18 mouse cellular contexts compared by ENCODE assay signal in genomic region chr5:107496047-107496446, GRCm38 (mm10). TPM values are rescaled to one million over a fixed set of nuclear protein-coding genes. Genes with fewer than 3 reads are reported as not detected.
DNase-seq lines count a peak whose midpoint lies in the region; ATAC-seq and TF ChIP-seq lines count a peak whose summit lies in the region.
"Had no signal": no experiment of that assay in that cellular context is flagged by ENCODE, and none has a peak within 500 bp of the region (broad histone marks: within the 10 kb centered on the region; RNA-seq: fewer than 3 reads in every experiment).

No protein-coding gene starts in this region.

- peak; percentile 96 for DNase-seq in brain, adult 2 months (ENCODE audit: low read depth, low spot score)
- peak; percentile 78 for DNase-seq in cerebellum, adult 11 months
- peak; percentile 72 to 85 for DNase-seq in cerebellum, postnatal 14 days
- no peak for DNase-seq in lung, postnatal 25 days (ENCODE audit: low spot score)
- DNase-seq in lung, postnatal 4 days, result no peak
- DNase-seq in lung, adult 2 months, result no peak
- DNase-seq: adrenal gland, postnatal 36 days; gastrocnemius, postnatal 10 days; heart, adult 2 months; heart, postnatal 10 days; kidney, adult 8-10 months; kidney, postnatal 36 days; liver; liver, postnatal 0 days; lung, postnatal 36 days had no signal

- H3K4me2 ChIP-seq in intestine, embryonic 16.5 days (ENCODE audit: low read depth, low read length), result no peak overlapping the region
- no peak overlapping the region for H3K4me2 ChIP-seq in intestine, postnatal 0 days (replicated peaks; ENCODE audit: low read depth)
- H3K4me2 ChIP-seq: neural tube, embryonic 12.5 days had no signal

- peaks cover 3% of the 10 kb centered on the region; the same call in 1 of the 2 replicates for H3K36me3 ChIP-seq in intestine, embryonic 16.5 days (ENCODE audit: control insufficient read depth, insufficient read depth, low read length)
- H3K36me3 ChIP-seq in intestine, postnatal 0 days (ENCODE audit: control insufficient read depth, insufficient read depth), result no peaks in the 10 kb centered on the region; the same call in 1 of the 2 replicates
- H3K36me3 ChIP-seq: neural tube, embryonic 12.5 days had no signal

- no peak overlapping the region for H3K9ac ChIP-seq in intestine, embryonic 16.5 days (ENCODE audit: low read depth, low read length)
- H3K9ac ChIP-seq in intestine, postnatal 0 days (ENCODE audit: low read depth, low read length), result no peak overlapping the region
- H3K9ac ChIP-seq: liver, postnatal 0 days; neural tube, embryonic 12.5 days had no signal

- H3K4me3 ChIP-seq in intestine, embryonic 16.5 days (ENCODE audit: low read length), result no peak overlapping the region
- H3K4me3 ChIP-seq in intestine, postnatal 0 days (ENCODE audit: low read depth, low read length), result no peak overlapping the region
- no peak overlapping the region for H3K4me3 ChIP-seq in lung, adult 2 months (replicated peaks; ENCODE audit: extremely low read depth, low read depth, low read length)
- H3K4me3 ChIP-seq: heart, adult 2 months; neural tube, embryonic 12.5 days had no signal

- ATAC-seq in intestine, embryonic 16.5 days, result peak; percentile 60; the same call in 1 of the 2 replicates
- ATAC-seq in intestine, postnatal 0 days, result no peak
- ATAC-seq: liver, postnatal 0 days had no signal

- WGBS in intestine, embryonic 16.5 days, result 81% methylated on average over 2 of the region's 2 CpGs
- WGBS in intestine, postnatal 0 days, result 81% methylated on average over 2 of the region's 2 CpGs
- 89% methylated on average over 2 of the region's 2 CpGs for WGBS in lung, adult 2 months

- H3K27me3 ChIP-seq in intestine, embryonic 16.5 days (replicated peaks; ENCODE audit: control insufficient read depth, insufficient read depth, low read length), result no peaks in the 10 kb centered on the region
- H3K27me3 ChIP-seq in intestine, postnatal 0 days (replicated peaks; ENCODE audit: control insufficient read depth, insufficient read depth, low read length), result no peaks in the 10 kb centered on the region
- H3K27me3 ChIP-seq: neural tube, embryonic 12.5 days had no signal

- H3K9me3 ChIP-seq in intestine, embryonic 16.5 days (ENCODE audit: control insufficient read depth, low read length), result no peaks in the 10 kb centered on the region
- H3K9me3 ChIP-seq in intestine, postnatal 0 days (ENCODE audit: control insufficient read depth), result no peaks in the 10 kb centered on the region
- H3K9me3 ChIP-seq: neural tube, embryonic 12.5 days had no signal

- no peak for TF ChIP-seq CTCF in intestine, postnatal 0 days (IDR thresholded peaks at IDR 0.05; ENCODE audit: low read depth)
- TF ChIP-seq CTCF in lung, adult 2 months (IDR thresholded peaks at IDR 0.05; ENCODE audit: insufficient read depth, low read length), result no peak

- H3K27ac ChIP-seq in intestine, embryonic 16.5 days (ENCODE audit: low read length), result no peak overlapping the region
- H3K27ac ChIP-seq in intestine, postnatal 0 days (ENCODE audit: low read depth, low read length), result no peak overlapping the region
- H3K27ac ChIP-seq: heart, adult 2 months; neural tube, embryonic 12.5 days had no signal

- TF ChIP-seq POLR2A in lung, adult 2 months (IDR thresholded peaks at IDR 0.05; ENCODE audit: borderline replicate concordance, extremely low read depth, low read depth, low read length), result no peak

- no peaks in the 10 kb centered on the region for H3K4me1 ChIP-seq in intestine, embryonic 16.5 days (ENCODE audit: control insufficient read depth, insufficient read depth, low read length)
- H3K4me1 ChIP-seq in intestine, postnatal 0 days (replicated peaks; ENCODE audit: control insufficient read depth, insufficient read depth, low read length), result no peaks in the 10 kb centered on the region
- no peaks in the 10 kb centered on the region; the same call in 1 of the 2 replicates for H3K4me1 ChIP-seq in lung, adult 2 months (ENCODE audit: control insufficient read depth, insufficient read depth, low read length)

RNA-seq across cellular contexts. Expression of gene Gm42669, which starts 11.4 kb away (rescaled TPM):
- 0.16 and 0.38 TPM in 2 replicates for polyA plus RNA-seq in intestine, embryonic 16.5 days (2015; fragmentation: Nextera tagmentation; extraction: Ambion mirVana)
- polyA plus RNA-seq in intestine, postnatal 0 days (2015; fragmentation: Nextera tagmentation; extraction: Ambion mirVana), result 0.08 and 0.18 TPM in 2 replicates
- polyA plus RNA-seq in lung, adult 2 months (2012; rRNA removed), result 0.06 TPM in 1 of 2 replicates, not detected in the other

RNA-seq across cellular contexts. Expression of gene 1700028K03Rik, which starts 38.5 kb away (rescaled TPM):
- polyA plus RNA-seq in intestine, embryonic 16.5 days (2015; fragmentation: Nextera tagmentation; extraction: Ambion mirVana), result 0.04 and 0.05 TPM in 2 replicates
- polyA plus RNA-seq in intestine, postnatal 0 days (2015; fragmentation: Nextera tagmentation; extraction: Ambion mirVana), result 0.04 TPM in 2 replicates
- polyA plus RNA-seq in lung, adult 2 months (2012; rRNA removed), result not detected in 2 replicates

RNA-seq across cellular contexts. Expression of gene Btbd8, which starts 58.2 kb away (rescaled TPM):
- 2.7 and 2.8 TPM in 2 replicates for polyA plus RNA-seq in intestine, embryonic 16.5 days (2015; fragmentation: Nextera tagmentation; extraction: Ambion mirVana)
- 1.3 and 1.5 TPM in 2 replicates for polyA plus RNA-seq in intestine, postnatal 0 days (2015; fragmentation: Nextera tagmentation; extraction: Ambion mirVana)
- 1.0 and 1.2 TPM in 2 replicates for polyA plus RNA-seq in lung, adult 2 months (2012; rRNA removed)

Comparison
In these comparisons a context has a peak if more than half of its experiments do, and no peak if none do; other contexts are left out.
1. DNase-seq: peak in brain, adult 2 months (single experiment), cerebellum, adult 11 months (single experiment) and cerebellum, postnatal 14 days (2 of 2); none in lung, postnatal 25 days (single experiment), lung, postnatal 4 days (0 of 2) and lung, adult 2 months (single experiment).